Mouse (Mus musculus) thymus, adult 2 months (tissue): ENCODE measurements around the gene Olfr524.

ENCODE experiments used
- CTCF ChIP-seq: fragments of 200-500 bp; IDR thresholded peaks from 2 replicates; pipeline ENCODE4 v1.5.1; 2012; ENCODE audit warnings: mild to moderate bottlenecking, control low read depth, low read length, moderate library complexity, borderline replicate concordance; ENCODE audit not compliant: control insufficient read depth, poor library complexity, insufficient read depth; ENCODE audit errors: extremely low read depth
- POLR2A ChIP-seq: fragments of 200-500 bp; IDR thresholded peaks from 2 replicates; pipeline ENCODE4 v1.6.1; 2012; ENCODE audit warnings: mild to moderate bottlenecking, low read length, control low read depth, moderate library complexity; ENCODE audit not compliant: control insufficient read depth, poor library complexity, insufficient read depth; ENCODE audit errors: extremely low read depth

GRCm38 (mm10) chr7:140184206-140184605, 21.6 kb downstream of the Olfr524 start:
- TF ChIP-seq POLR2A, result no peak
- no peak for TF ChIP-seq CTCF
